Mouse (Mus musculus): ENCODE results near the gene Usp10. TPM values are rescaled to one million over a fixed set of nuclear protein-coding genes. Genes with fewer than 3 reads are reported as not detected.

The Usp10 gene
- polyA plus RNA-seq, 1 experiment from 2014 or later, result 72.3 TPM

DNA sequence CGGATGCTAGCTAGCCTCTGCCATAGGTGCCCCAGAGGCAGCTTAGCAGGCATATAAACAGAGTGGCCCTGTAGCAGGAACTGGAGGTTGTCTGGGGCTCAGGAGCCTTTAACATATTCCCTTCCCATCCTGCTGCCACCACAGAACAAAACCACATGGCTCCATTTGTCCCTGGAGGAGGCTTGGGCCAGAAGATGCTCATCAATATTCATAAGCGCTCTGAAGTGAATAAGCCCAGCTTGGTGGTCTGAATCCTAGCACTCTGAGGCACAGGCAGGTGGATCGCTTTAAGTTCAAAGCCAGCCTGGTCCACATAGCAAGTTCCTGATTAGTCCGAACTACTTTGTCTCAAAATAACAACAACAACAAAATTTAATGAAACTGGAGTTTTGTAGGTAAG, 22.1 kb upstream of the Usp10 start:
- no peaks in the 10 kb centered on the region; the same call in 1 of the 2 replicates for H3K27me3 ChIP-seq
- H3K4me1 ChIP-seq (replicated peaks), result peaks cover 12% of the 10 kb centered on the region
- no peaks in the 10 kb centered on the region for H3K9me3 ChIP-seq (replicated peaks)
- H3K4me2 ChIP-seq, result no peak overlapping the region
- no peaks in the 10 kb centered on the region for H3K36me3 ChIP-seq
- no peak for ATAC-seq (replicated peaks; ENCODE audit: insufficient number of reproducible peaks, insufficient read depth, low FRiP score, low read depth)
- WGBS, result 71% methylated on average over 4 of the region's 4 CpGs
- no peak overlapping the region for H3K4me3 ChIP-seq
- H3K27ac ChIP-seq, result no peak overlapping the region
- H3K9ac ChIP-seq, result no peak overlapping the region

DNA sequence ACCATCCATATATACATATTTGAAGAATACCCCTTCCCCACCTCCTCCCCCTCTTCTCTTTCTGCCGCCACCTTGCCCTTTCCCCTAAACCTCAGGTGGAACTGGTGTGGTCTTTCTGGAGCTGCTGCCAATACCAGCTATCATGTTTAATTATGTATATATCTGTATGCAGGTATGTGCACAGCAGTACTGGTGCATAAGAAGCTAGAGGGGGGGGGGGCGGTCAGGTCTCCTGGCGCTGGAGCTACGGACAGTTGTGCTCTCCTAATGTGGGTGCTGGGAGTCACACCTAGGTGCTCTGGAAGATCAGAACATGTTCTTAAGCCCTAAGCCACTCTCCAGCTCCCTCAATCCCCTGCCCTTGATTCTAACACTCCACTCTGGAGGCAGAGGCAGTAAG, 13.1 kb upstream of the Usp10 start:
- H3K27me3 ChIP-seq, result peaks cover 13% of the 10 kb centered on the region
- no peak overlapping the region for H3K9ac ChIP-seq
- WGBS, result 84% methylated on average over 4 of the region's 4 CpGs
- no peak for ATAC-seq (replicated peaks; ENCODE audit: insufficient number of reproducible peaks, insufficient read depth, low FRiP score, low read depth)
- H3K9me3 ChIP-seq (replicated peaks), result no peaks in the 10 kb centered on the region
- H3K4me2 ChIP-seq, result no peak overlapping the region
- H3K27ac ChIP-seq, result no peak overlapping the region
- no peak overlapping the region for H3K4me3 ChIP-seq
- no peaks in the 10 kb centered on the region for H3K36me3 ChIP-seq
- H3K4me1 ChIP-seq (replicated peaks), result peaks cover 5% of the 10 kb centered on the region

- no peak overlapping the region for H3K27ac ChIP-seq
- H3K9ac ChIP-seq, result no peak overlapping the region
- H3K4me3 ChIP-seq, result no peak overlapping the region
- H3K4me2 ChIP-seq, result peak overlapping the region; percentile 33
- ATAC-seq (replicated peaks; ENCODE audit: insufficient number of reproducible peaks, insufficient read depth, low FRiP score, low read depth), result no peak
- peaks cover 13% of the 10 kb centered on the region for H3K27me3 ChIP-seq
- 10% methylated on average over 13 of the region's 13 CpGs for WGBS
- peaks cover 5% of the 10 kb centered on the region for H3K4me1 ChIP-seq (replicated peaks)
- H3K9me3 ChIP-seq (replicated peaks), result no peaks in the 10 kb centered on the region
- no peaks in the 10 kb centered on the region for H3K36me3 ChIP-seq
These were observed 12.2 kb upstream of the Usp10 start for GRCm38 (mm10) chr8:119897933-119898332.

DNA sequence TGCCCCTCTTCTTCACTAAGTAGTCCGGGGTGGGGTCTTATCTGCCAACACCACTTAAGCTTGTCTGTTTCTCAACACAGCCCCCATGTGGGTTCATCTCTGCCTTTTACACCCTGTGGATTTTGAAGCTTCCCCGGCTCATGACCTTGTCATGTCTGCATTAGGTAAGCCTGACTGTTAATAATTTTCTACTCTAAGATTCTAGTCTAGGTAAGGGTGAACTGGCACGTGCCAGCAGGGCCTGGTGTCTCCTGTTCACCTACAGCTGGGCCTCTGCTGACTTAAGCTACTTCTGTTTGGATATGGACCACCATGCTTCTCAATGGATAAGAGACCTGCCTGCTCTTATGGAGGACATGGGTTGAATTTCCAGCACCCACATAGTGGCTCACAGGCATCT, 8.8 kb upstream of the Usp10 start:
- Histone ChIP-seq H3K9me3 (replicated peaks) (no peaks in the 10 kb centered on the region), H3K4me1 (replicated peaks) (peaks cover 5% of the 10 kb centered on the region), H3K4me3 (no peak overlapping the region), H3K9ac (no peak overlapping the region), H3K27ac (no peak overlapping the region), H3K4me2 (no peak overlapping the region), H3K36me3 (no peaks in the 10 kb centered on the region), H3K27me3 (peaks cover 13% of the 10 kb centered on the region)
- 56% methylated on average over 3 of the region's 3 CpGs for WGBS
- ATAC-seq (replicated peaks; ENCODE audit: insufficient number of reproducible peaks, insufficient read depth, low FRiP score, low read depth), result no peak

GRCm38 (mm10) chr8:119901952-119902351, 8.2 kb upstream of the Usp10 start:
- Histone ChIP-seq H3K27ac (no peak overlapping the region), H3K4me1 (replicated peaks) (peaks cover 5% of the 10 kb centered on the region), H3K36me3 (no peaks in the 10 kb centered on the region), H3K4me3 (no peak overlapping the region), H3K9ac (no peak overlapping the region), H3K4me2 (no peak overlapping the region), H3K9me3 (replicated peaks) (no peaks in the 10 kb centered on the region), H3K27me3 (peaks cover 12% of the 10 kb centered on the region)
- WGBS, result 59% methylated on average over 8 of the region's 8 CpGs
- no peak for ATAC-seq (replicated peaks; ENCODE audit: insufficient number of reproducible peaks, insufficient read depth, low FRiP score, low read depth)

- Histone ChIP-seq H3K4me1 (replicated peaks) (no peaks in the 10 kb centered on the region), H3K9me3 (replicated peaks) (no peaks in the 10 kb centered on the region), H3K4me2 (no peak overlapping the region), H3K4me3 (no peak overlapping the region), H3K36me3 (no peaks in the 10 kb centered on the region), H3K9ac (no peak overlapping the region), H3K27ac (no peak overlapping the region), H3K27me3 (peaks cover 2% of the 10 kb centered on the region; the same call in 1 of the 2 replicates)
- 29% methylated on average over 12 of the region's 12 CpGs for WGBS
- ATAC-seq (replicated peaks; ENCODE audit: insufficient number of reproducible peaks, insufficient read depth, low FRiP score, low read depth), result no peak
These were observed 5.7 kb upstream of the Usp10 start for GRCm38 (mm10) chr8:119904323-119904911.

DNA sequence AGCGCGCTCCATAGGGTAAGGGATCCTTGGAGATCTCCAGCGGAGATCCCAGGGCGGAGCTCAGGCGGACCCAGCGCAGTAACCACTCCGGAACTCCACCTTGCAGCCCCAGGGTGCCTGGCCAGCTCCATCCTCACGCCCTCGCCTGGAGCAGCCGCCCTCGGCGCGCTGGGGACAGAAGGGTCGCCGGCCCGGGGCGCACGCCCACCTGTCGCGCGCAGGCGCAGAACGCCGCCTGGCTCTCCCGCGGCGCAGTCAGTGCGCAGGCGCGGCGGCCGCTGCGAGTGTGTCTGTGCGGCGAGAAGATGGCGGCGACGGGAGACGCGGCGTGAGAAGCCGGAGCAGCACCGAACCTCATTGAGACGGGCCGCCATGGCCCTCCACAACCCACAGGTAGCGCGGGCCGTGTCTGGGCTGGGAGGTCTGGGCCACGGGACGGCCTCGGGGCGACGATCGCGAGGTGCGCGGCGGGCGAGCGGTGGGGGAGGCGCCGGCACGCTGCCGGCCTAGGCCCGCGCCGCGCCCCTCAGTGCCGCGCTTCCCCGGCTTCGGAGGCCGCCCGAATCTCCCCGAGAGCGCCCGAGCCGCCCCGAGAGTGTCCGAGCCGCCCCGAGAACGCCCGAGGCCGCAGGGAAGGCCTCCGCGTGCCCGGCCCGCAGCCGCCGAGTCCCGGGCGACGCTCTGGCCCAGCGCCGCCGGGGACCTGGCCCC, 542 bp downstream of the Usp10 start, which contains the start of gene Gm20388:
Gm20388 (plus strand) TSS at position 295 of the 711 bp plus-strand sequence.
- ATAC-seq (replicated peaks; ENCODE audit: insufficient number of reproducible peaks, insufficient read depth, low FRiP score, low read depth), result peak; percentile 95
- under 1% methylated on average over 91 of the region's 97 CpGs for WGBS
- Histone ChIP-seq H3K9me3 (replicated peaks) (no peaks in the 10 kb centered on the region), H3K4me1 (replicated peaks) (peaks cover 49% of the 10 kb centered on the region), H3K36me3 (no peaks in the 10 kb centered on the region), H3K4me2 (peak within 1 kb of the TSS; percentile 98), H3K9ac (peak within 1 kb of the TSS; percentile 91), H3K27me3 (no peaks in the 10 kb centered on the region), H3K27ac (peak within 1 kb of the TSS; percentile 94), H3K4me3 (peak within 1 kb of the TSS; percentile 86)

GRCm38 (mm10) chr8:119911258-119911962, 1.2 kb downstream of the Usp10 start:
- Histone ChIP-seq H3K4me1 (replicated peaks) (peaks cover 56% of the 10 kb centered on the region), H3K9ac (peak overlapping the region; percentile 91), H3K9me3 (replicated peaks) (no peaks in the 10 kb centered on the region), H3K36me3 (no peaks in the 10 kb centered on the region), H3K27ac (peak overlapping the region; percentile 94), H3K27me3 (no peaks in the 10 kb centered on the region), H3K4me2 (peak overlapping the region; percentile 98), H3K4me3 (peak overlapping the region; percentile 86)
- WGBS, result 2% methylated on average over 30 of the region's 30 CpGs
- peak; percentile 52 for ATAC-seq (replicated peaks; ENCODE audit: insufficient number of reproducible peaks, insufficient read depth, low FRiP score, low read depth)

DNA sequence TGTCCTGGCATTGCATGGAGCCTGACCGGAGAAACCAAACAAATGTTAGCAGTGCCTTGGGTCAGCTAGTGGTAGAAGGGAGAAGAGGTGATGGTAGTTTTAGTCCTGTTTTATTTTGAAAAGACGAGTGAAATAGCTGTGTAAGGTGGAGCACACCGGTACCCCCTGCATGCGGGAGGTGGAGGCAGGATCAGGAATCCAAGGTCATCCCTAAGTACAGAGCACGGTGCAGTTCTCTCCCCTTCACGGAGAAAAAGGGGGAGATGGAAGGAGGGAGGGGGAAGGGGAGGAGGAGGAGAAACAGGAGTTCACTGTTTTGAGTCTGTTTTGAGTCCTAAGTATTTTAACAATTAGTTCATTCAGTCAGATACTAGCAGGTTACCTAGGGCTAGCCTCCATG, 2.5 kb downstream of the Usp10 start:
- Histone ChIP-seq H3K4me3 (peak overlapping the region; percentile 86), H3K27ac (no peak overlapping the region), H3K9ac (0 out of 2 replicates have a peak overlapping the region, but pooled peaks have one; percentile 3), H3K36me3 (no peaks in the 10 kb centered on the region), H3K4me1 (replicated peaks) (peaks cover 68% of the 10 kb centered on the region), H3K4me2 (peak overlapping the region; percentile 98), H3K9me3 (replicated peaks) (no peaks in the 10 kb centered on the region), H3K27me3 (no peaks in the 10 kb centered on the region)
- 51% methylated on average over 6 of the region's 6 CpGs for WGBS
- no peak for ATAC-seq (replicated peaks; ENCODE audit: insufficient number of reproducible peaks, insufficient read depth, low FRiP score, low read depth)

DNA sequence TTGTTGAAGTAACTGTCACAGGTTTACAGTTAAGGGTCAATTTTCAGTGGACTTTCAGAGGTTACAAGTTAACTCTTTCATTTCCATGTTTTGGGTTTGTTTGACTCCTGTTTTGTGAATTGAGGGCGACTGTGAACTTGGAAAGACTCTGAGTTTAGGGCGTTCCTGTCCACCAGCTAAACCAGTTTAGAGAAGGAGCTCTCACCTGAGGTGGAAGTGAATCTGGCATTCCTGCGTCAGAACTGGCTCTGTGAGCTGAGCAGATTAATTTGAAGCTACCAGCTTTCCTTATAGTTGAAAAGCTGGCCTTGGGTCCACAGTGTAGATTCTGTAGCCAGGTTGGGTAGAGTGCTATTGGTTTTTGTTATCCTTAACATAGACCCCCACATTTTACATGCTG, 3.0 kb downstream of the Usp10 start:
- ATAC-seq (replicated peaks; ENCODE audit: insufficient number of reproducible peaks, insufficient read depth, low FRiP score, low read depth), result no peak
- Histone ChIP-seq H3K9me3 (replicated peaks) (no peaks in the 10 kb centered on the region), H3K4me1 (replicated peaks) (peaks cover 73% of the 10 kb centered on the region), H3K9ac (no peak overlapping the region), H3K27me3 (no peaks in the 10 kb centered on the region), H3K27ac (no peak overlapping the region), H3K36me3 (no peaks in the 10 kb centered on the region), H3K4me3 (no peak overlapping the region), H3K4me2 (no peak overlapping the region)
- 75% methylated on average over 3 of the region's 3 CpGs for WGBS

- Histone ChIP-seq H3K4me3 (no peak overlapping the region), H3K27me3 (no peaks in the 10 kb centered on the region), H3K36me3 (no peaks in the 10 kb centered on the region), H3K4me1 (replicated peaks) (peaks cover 74% of the 10 kb centered on the region), H3K27ac (no peak overlapping the region), H3K4me2 (no peak overlapping the region), H3K9me3 (replicated peaks) (no peaks in the 10 kb centered on the region), H3K9ac (no peak overlapping the region)
- WGBS, result 47% methylated on average over 2 of the region's 2 CpGs
- no peak for ATAC-seq (replicated peaks; ENCODE audit: insufficient number of reproducible peaks, insufficient read depth, low FRiP score, low read depth)
These were observed 4.0 kb downstream of the Usp10 start for GRCm38 (mm10) chr8:119914161-119914560.

Data from heart, embryonic 15.5 days (tissue).